Mouse (Mus musculus): ENCODE data around the gene Itpr1. TPM values are rescaled to one million over a fixed set of nuclear protein-coding genes. Genes with fewer than 3 reads are reported as not detected.

Gene Itpr1
- polyA plus RNA-seq, 1 experiment from 2014 or later: 10.8 TPM

DNA sequence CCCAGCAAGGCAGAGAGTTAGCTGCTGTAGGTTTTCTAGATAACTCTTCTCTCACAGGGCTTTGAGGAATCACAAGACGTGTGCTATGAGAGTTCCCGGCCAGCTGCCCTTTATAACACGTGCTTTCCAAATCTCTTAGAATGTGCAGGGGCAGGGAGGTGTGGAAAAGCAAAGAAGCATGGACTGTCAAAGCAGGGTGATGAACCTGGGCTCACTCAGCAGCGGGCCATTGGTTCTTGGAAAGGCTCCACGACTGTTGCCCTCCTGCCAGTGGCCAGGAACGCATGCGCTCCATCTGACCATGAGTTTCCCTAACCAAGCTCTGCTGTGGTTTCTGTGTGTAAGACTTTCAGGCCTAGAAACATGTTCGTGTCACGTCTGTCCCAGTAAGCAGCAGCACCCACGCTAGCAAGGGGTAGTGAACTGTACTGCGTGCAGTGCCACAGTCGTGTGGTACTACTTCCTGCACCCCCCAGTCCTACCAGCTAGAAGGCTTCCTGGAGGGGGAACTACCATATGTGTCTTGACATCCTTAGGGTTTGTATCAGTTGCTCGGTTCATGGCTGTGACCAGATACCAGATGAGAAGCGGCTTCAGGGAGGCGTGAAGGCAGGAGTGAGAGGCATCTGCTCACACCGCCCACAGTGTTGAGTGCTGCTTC lies 311.2 kb downstream of the Itpr1 start:
- no peak overlapping the region for H3K27ac ChIP-seq (replicated peaks)
- no peaks in the 10 kb centered on the region for H3K9me3 ChIP-seq (replicated peaks)
- no peaks in the 10 kb centered on the region for H3K27me3 ChIP-seq
- no peak for ATAC-seq (ENCODE audit: insufficient number of reproducible peaks, low FRiP score, low TSS enrichment, low read depth)
- no peaks in the 10 kb centered on the region for H3K4me1 ChIP-seq
- WGBS: 91% methylated on average over 16 of the region's 16 CpGs
- no peak overlapping the region for H3K4me3 ChIP-seq (replicated peaks)
- H3K36me3 ChIP-seq: peaks cover 20% of the 10 kb centered on the region
- no peak overlapping the region for H3K4me2 ChIP-seq (replicated peaks)
- no peak overlapping the region for H3K9ac ChIP-seq

DNA sequence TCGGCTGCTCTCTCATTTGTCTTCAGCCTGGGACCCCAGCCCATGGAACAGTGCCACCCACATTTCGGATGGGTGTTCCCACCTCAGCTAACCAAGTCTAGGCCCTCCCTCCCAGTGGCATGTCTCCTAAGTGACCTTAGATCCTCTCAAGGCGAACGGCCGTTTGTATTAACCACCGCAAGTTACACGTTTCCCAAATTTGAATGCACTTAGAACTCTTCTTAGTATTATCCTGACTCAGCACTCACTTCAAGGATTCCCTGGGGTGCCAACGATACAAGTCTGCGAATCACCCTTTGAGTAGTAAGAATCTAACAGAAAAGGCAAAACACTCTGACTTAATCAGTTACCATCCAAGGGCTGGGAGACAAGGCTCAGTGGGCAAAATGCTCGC lies 311.7 kb downstream of the Itpr1 start:
- Histone ChIP-seq H3K9ac (no peak overlapping the region), H3K4me3 (replicated peaks) (no peak overlapping the region), H3K4me2 (replicated peaks) (no peak overlapping the region), H3K36me3 (peaks cover 15% of the 10 kb centered on the region), H3K4me1 (no peaks in the 10 kb centered on the region), H3K27me3 (no peaks in the 10 kb centered on the region), H3K9me3 (replicated peaks) (no peaks in the 10 kb centered on the region), H3K27ac (replicated peaks) (no peak overlapping the region)
- ATAC-seq (ENCODE audit: insufficient number of reproducible peaks, low FRiP score, low TSS enrichment, low read depth): no peak
- whole genome bisulfite sequencing: 90% methylated on average over 10 of the region's 10 CpGs

GRCm38 (mm10) chr6:108527560-108527959 lies 314.7 kb downstream of the Itpr1 start:
- Histone ChIP-seq H3K9me3 (replicated peaks) (no peaks in the 10 kb centered on the region), H3K27ac (replicated peaks) (no peak overlapping the region), H3K36me3 (peaks cover 11% of the 10 kb centered on the region), H3K9ac (no peak overlapping the region), H3K27me3 (no peaks in the 10 kb centered on the region), H3K4me1 (peaks cover 15% of the 10 kb centered on the region), H3K4me2 (replicated peaks) (no peak overlapping the region), H3K4me3 (replicated peaks) (no peak overlapping the region)
- 72% methylated on average over 3 of the region's 3 CpGs for WGBS
- ATAC-seq (ENCODE audit: insufficient number of reproducible peaks, low FRiP score, low TSS enrichment, low read depth): no peak

DNA sequence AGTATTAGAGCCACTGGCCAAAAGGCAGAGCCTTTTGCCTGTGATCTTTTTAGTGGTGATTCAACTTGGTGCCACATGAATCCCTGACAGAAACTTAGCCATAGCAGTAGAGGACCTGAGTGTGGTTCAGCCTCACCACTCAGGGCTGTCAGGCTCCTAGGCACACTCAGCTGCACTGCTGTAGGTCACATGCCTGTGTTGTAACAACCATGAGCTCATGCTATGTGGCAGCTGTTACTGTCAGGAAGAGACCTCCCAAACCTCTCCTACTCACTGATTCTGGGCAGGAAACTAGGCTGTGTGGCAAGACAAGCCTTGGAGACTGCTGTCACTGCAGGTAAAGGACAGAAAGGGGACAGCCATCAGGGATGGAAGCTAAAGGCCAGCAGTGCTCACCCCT lies 315.1 kb downstream of the Itpr1 start:
- Histone ChIP-seq H3K27ac (replicated peaks) (no peak overlapping the region), H3K9me3 (replicated peaks) (no peaks in the 10 kb centered on the region), H3K36me3 (peaks cover 11% of the 10 kb centered on the region), H3K27me3 (no peaks in the 10 kb centered on the region), H3K4me1 (peaks cover 15% of the 10 kb centered on the region), H3K4me2 (replicated peaks) (no peak overlapping the region), H3K9ac (no peak overlapping the region), H3K4me3 (replicated peaks) (no peak overlapping the region)
- ATAC-seq (ENCODE audit: insufficient number of reproducible peaks, low FRiP score, low TSS enrichment, low read depth): no peak

DNA sequence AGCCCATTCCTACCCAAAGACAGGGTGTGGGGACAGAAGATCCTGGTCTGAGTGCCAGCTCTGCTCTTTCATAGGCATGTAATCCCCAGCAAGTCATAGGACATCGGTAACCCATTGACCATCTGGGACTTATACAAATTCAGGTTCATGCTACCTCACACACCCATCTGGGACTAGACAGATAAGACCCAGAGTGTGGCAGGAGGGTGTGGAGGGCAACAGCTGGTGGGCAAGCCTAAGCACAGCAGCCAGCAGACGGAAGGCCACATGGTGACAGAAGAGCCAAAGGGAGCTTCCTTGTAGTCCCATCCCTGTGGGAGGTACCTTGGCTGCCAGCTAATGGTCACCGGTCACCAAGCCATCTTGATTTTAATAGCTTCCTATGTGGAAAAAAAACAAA lies 316.3 kb downstream of the Itpr1 start:
- H3K4me1 ChIP-seq: peaks cover 15% of the 10 kb centered on the region
- ATAC-seq (ENCODE audit: insufficient number of reproducible peaks, low FRiP score, low TSS enrichment, low read depth): no peak
- no peaks in the 10 kb centered on the region for H3K27me3 ChIP-seq
- H3K4me3 ChIP-seq (replicated peaks): no peak overlapping the region
- H3K36me3 ChIP-seq: no peaks in the 10 kb centered on the region
- WGBS: 93% methylated on average over 3 of the region's 3 CpGs
- H3K4me2 ChIP-seq (replicated peaks): no peak overlapping the region
- no peak overlapping the region for H3K27ac ChIP-seq (replicated peaks)
- no peaks in the 10 kb centered on the region for H3K9me3 ChIP-seq (replicated peaks)
- H3K9ac ChIP-seq: no peak overlapping the region

DNA sequence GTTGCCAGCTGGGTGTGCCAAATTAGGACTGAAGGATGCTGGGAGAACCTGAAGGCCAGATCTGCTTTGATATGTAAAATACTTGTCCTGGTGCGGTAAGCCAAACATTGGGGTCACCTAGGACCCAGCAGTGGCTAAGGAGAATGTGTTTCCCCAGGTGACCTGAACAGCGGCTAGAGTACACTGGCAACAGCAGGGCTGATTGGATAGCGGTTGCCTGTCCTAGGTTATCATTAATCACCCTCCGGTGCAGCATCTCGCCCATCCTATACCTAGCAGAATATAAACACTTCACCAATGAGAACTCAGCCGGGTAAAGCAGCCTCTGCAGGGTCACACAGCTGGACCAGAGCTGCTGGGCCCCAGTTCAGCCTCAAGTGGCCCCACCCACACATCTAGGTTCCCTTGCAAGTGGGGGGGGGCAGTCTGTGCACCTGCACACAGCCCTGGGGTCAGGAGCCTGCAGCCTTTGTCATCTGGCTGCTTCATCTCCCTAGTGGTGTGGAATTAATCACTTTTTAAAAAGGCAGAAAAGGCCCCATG lies 318.0 kb downstream of the Itpr1 start:
- no peaks in the 10 kb centered on the region for H3K27me3 ChIP-seq
- no peaks in the 10 kb centered on the region for H3K9me3 ChIP-seq (replicated peaks)
- no peak overlapping the region for H3K9ac ChIP-seq
- H3K4me1 ChIP-seq: peaks cover 15% of the 10 kb centered on the region
- WGBS: 46% methylated on average over 6 of the region's 6 CpGs
- H3K4me3 ChIP-seq (replicated peaks): no peak overlapping the region
- H3K4me2 ChIP-seq (replicated peaks): no peak overlapping the region
- no peak overlapping the region for H3K27ac ChIP-seq (replicated peaks)
- ATAC-seq (ENCODE audit: insufficient number of reproducible peaks, low FRiP score, low TSS enrichment, low read depth): peak; percentile 51
- no peaks in the 10 kb centered on the region for H3K36me3 ChIP-seq

- Histone ChIP-seq H3K27ac (replicated peaks) (no peak overlapping the region), H3K9ac (no peak overlapping the region), H3K36me3 (no peaks in the 10 kb centered on the region), H3K27me3 (no peaks in the 10 kb centered on the region), H3K4me1 (peaks cover 16% of the 10 kb centered on the region), H3K4me2 (replicated peaks) (no peak overlapping the region), H3K4me3 (replicated peaks) (no peak overlapping the region), H3K9me3 (replicated peaks) (no peaks in the 10 kb centered on the region)
- ATAC-seq (ENCODE audit: insufficient number of reproducible peaks, low FRiP score, low TSS enrichment, low read depth): 0 out of 2 replicates have a peak, but pooled peaks have one; percentile 5
- 35% methylated on average over 12 of the region's 12 CpGs for WGBS
These were observed 318.7 kb downstream of the Itpr1 start for GRCm38 (mm10) chr6:108531324-108532311.

GRCm38 (mm10) chr6:108532486-108533179 lies 319.7 kb downstream of the Itpr1 start:
- no peaks in the 10 kb centered on the region for H3K36me3 ChIP-seq
- H3K4me3 ChIP-seq (replicated peaks): no peak overlapping the region
- H3K27ac ChIP-seq (replicated peaks): no peak overlapping the region; the same call in 1 of the 2 replicates
- H3K9me3 ChIP-seq (replicated peaks): no peaks in the 10 kb centered on the region
- no peak overlapping the region for H3K4me2 ChIP-seq (replicated peaks)
- no peaks in the 10 kb centered on the region for H3K27me3 ChIP-seq
- WGBS: 68% methylated on average over 10 of the region's 10 CpGs
- peaks cover 20% of the 10 kb centered on the region for H3K4me1 ChIP-seq
- no peak overlapping the region for H3K9ac ChIP-seq
- no peak for ATAC-seq (ENCODE audit: insufficient number of reproducible peaks, low FRiP score, low TSS enrichment, low read depth)

GRCm38 (mm10) chr6:108534139-108534538 lies 321.2 kb downstream of the Itpr1 start:
- H3K27me3 ChIP-seq: no peaks in the 10 kb centered on the region

GRCm38 (mm10) chr6:108534596-108534995 lies 321.7 kb downstream of the Itpr1 start:
- Histone ChIP-seq H3K27ac (replicated peaks) (no peak overlapping the region), H3K9ac (no peak overlapping the region), H3K9me3 (replicated peaks) (no peaks in the 10 kb centered on the region), H3K36me3 (no peaks in the 10 kb centered on the region), H3K4me1 (peaks cover 20% of the 10 kb centered on the region), H3K4me3 (replicated peaks) (no peak overlapping the region), H3K27me3 (no peaks in the 10 kb centered on the region), H3K4me2 (replicated peaks) (no peak overlapping the region)
- 80% methylated on average over 6 of the region's 6 CpGs for WGBS
- no peak for ATAC-seq (ENCODE audit: insufficient number of reproducible peaks, low FRiP score, low TSS enrichment, low read depth)

More at GRCm38 (mm10) chr6:108534139-108534538, 321.2 kb downstream of the Itpr1 start:
- Histone ChIP-seq H3K4me3 (replicated peaks) (no peak overlapping the region), H3K27ac (replicated peaks) (no peak overlapping the region), H3K9me3 (replicated peaks) (no peaks in the 10 kb centered on the region), H3K36me3 (no peaks in the 10 kb centered on the region), H3K4me1 (peaks cover 20% of the 10 kb centered on the region), H3K9ac (no peak overlapping the region), H3K4me2 (replicated peaks) (no peak overlapping the region)
- no peak for ATAC-seq (ENCODE audit: insufficient number of reproducible peaks, low FRiP score, low TSS enrichment, low read depth)
- WGBS: 69% methylated on average over 5 of the region's 5 CpGs

GRCm38 (mm10) chr6:108535309-108535708 lies 322.4 kb downstream of the Itpr1 start:
- Histone ChIP-seq H3K27me3 (no peaks in the 10 kb centered on the region), H3K4me3 (replicated peaks) (no peak overlapping the region), H3K9ac (no peak overlapping the region), H3K27ac (replicated peaks) (no peak overlapping the region), H3K36me3 (no peaks in the 10 kb centered on the region), H3K4me1 (peaks cover 20% of the 10 kb centered on the region), H3K9me3 (replicated peaks) (no peaks in the 10 kb centered on the region), H3K4me2 (replicated peaks) (no peak overlapping the region)
- ATAC-seq (ENCODE audit: insufficient number of reproducible peaks, low FRiP score, low TSS enrichment, low read depth): no peak
- WGBS: 84% methylated on average over 4 of the region's 4 CpGs

Data from embryonic facial prominence, embryonic 15.5 days (tissue).